Mouse (Mus musculus) midbrain, embryonic 16.5 days (tissue): Measurements from ENCODE around the gene Apof. TPM values are rescaled to one million over a fixed set of nuclear protein-coding genes. Genes with fewer than 3 reads are reported as not detected.

Experiments used
- ATAC-seq: fragments of 200-750 bp; cut with Nextera tagmentation; 2 replicates; pipeline ENCODE4 v1.8.0; 2017; ENCODE audit warnings: moderate TSS enrichment
- H3K27ac ChIP-seq: fragments of 300-500 bp; sonication (generic); 2 replicates; pipeline ENCODE4 v1.5.1; 2014; ENCODE audit warnings: mild to moderate bottlenecking, low read length, mixed read lengths
- H3K27me3 ChIP-seq: fragments of 300-500 bp; sonication (generic); 2 replicates; pipeline ENCODE4 v1.6.1; 2014; ENCODE audit warnings: low read depth, low read length, mixed read lengths; ENCODE audit not compliant: control insufficient read depth, insufficient read depth
- H3K36me3 ChIP-seq: fragments of 300-500 bp; sonication (generic); 2 replicates; pipeline ENCODE4 v1.6.1; 2014; ENCODE audit warnings: mild to moderate bottlenecking, low read length, moderate library complexity, mixed read lengths; ENCODE audit not compliant: control insufficient read depth, insufficient read depth
- H3K4me1 ChIP-seq: fragments of 300-500 bp; sonication (generic); 2 replicates; pipeline ENCODE4 v1.6.1; 2014; ENCODE audit warnings: mild to moderate bottlenecking, low read length, mixed read lengths; ENCODE audit not compliant: control insufficient read depth, insufficient read depth
- H3K4me2 ChIP-seq: fragments of 300-500 bp; sonication (generic); 2 replicates; pipeline ENCODE4 v1.6.1; 2014; ENCODE audit warnings: mild to moderate bottlenecking, low read length, mixed read lengths
- H3K4me3 ChIP-seq: fragments of 300-500 bp; sonication (generic); 2 replicates; pipeline ENCODE4 v1.5.1; 2014; ENCODE audit warnings: low read depth, mild to moderate bottlenecking, low read length, moderate library complexity, mixed read lengths
- H3K9ac ChIP-seq: fragments of 300-500 bp; sonication (generic); 2 replicates; pipeline ENCODE4 v1.6.1; 2014; ENCODE audit warnings: low read depth, low read length, mixed read lengths
- H3K9me3 ChIP-seq: fragments of 300-500 bp; sonication (generic); replicated peaks from 2 replicates; pipeline ENCODE4 v1.6.1; 2014; ENCODE audit warnings: mild to moderate bottlenecking, low read length, mixed read lengths; ENCODE audit not compliant: control insufficient read depth, poor library complexity, severe bottlenecking
- WGBS: fragments of 180-500 bp; shearing (Covaris S2); extraction: QIAGEN DNeasy Blood & Tissue Kit; methylation state at CpG from one replicate; pipeline ENCODE4 v1.1.7; 2014; 5-methylcytosine and 5-hydroxymethylcytosine counted together
- polyA plus RNA-seq: library from polyadenylated mRNA; unstranded; fragments of >200 nt; fragmentation: Nextera tagmentation; extraction: Ambion mirVana; gene quantifications from 2 replicates; pipeline ENCODE4 v1.2.1, GENCODE M21; 2015

Apof gene
- polyA plus RNA-seq, 1 experiment from 2014 or later, result not detected

DNA sequence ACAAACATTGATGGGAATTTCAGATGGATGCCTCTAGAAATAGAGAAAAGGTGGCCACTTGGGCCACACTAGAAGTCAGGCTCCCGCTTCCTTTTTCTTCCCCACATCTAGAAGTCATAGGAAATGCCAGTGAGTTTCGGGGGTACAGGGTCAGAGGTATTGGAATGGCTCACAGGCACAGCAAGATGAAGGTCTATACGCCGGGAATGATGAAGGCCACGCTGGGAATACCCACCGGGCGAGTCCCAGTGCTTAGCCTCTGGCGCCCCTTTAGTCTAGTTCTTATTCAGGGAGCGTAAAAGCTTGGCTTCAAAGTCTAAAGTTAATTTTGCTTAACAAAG is 34.3 kb downstream of the Apof start:
- ATAC-seq, result peak; percentile 55
- peak overlapping the region; percentile 64 for H3K4me2 ChIP-seq
- H3K36me3 ChIP-seq, result no peaks in the 10 kb centered on the region
- peak overlapping the region; percentile 53 for H3K4me3 ChIP-seq
- H3K27me3 ChIP-seq, result no peaks in the 10 kb centered on the region
- WGBS, result under 1% methylated on average over 9 of the region's 9 CpGs
- H3K9me3 ChIP-seq, result no peaks in the 10 kb centered on the region
- peak overlapping the region; percentile 68 for H3K9ac ChIP-seq
- H3K4me1 ChIP-seq, result peaks cover 13% of the 10 kb centered on the region
- H3K27ac ChIP-seq, result peak overlapping the region; percentile 93

DNA sequence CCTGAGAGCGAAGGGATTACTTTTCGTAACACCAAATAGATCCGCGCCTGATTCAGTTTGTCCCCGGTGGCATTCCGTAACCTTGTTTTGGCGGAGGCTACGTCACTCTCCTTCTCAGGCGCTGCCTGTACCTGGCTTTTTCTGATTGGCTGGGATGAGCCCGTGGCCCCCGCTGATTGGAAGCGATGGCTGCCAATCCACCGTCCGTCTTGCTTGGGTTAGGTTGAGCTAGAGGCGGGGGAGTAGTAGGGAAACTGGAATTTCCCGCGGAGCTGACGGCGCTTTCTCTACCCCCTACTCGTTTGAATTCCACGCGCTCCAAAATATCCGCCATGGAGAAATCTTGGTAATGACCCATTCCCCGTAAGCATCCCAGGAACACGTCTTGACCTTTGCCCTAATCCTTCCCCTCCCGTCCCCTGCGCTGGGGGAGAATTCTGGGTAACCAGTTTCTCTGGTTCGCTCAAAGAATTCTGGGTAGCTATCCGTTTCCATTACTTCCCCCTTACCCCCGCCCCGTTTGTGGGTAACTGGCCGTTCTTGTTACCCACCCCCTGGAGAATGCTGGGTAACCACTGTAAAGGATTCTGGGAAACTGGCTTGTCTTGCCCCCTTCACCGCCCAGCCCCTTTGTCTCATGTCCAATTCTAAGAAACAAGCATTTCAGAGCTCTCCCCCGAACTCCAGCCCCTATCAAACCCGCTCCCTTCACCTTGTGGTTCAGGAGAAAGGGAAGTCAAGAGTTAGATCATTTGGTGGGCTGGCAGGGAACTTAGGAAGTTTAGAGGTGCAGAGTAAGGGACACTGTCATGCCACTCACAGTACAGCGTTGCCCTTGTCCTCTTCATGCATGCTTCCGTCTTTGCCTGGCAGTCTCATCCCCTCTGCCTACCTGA is 34.9 kb downstream of the Apof start, which contains the start of gene Pan2:
Gene Pan2, plus strand, starts transcription at position 210 of the 896 bp plus-strand sequence.
- H3K4me3 ChIP-seq, result peak within 1 kb of the TSS; percentile 53
- peaks cover 13% of the 10 kb centered on the region for H3K4me1 ChIP-seq
- peak within 1 kb of the TSS; percentile 71 for H3K9ac ChIP-seq
- H3K9me3 ChIP-seq, result no peaks in the 10 kb centered on the region
- peak within 1 kb of the TSS; percentile 93 for H3K27ac ChIP-seq
- ATAC-seq, result peak; percentile 99
- WGBS, result 2% methylated on average over 37 of the region's 37 CpGs
- no peaks in the 10 kb centered on the region for H3K27me3 ChIP-seq
- peak within 1 kb of the TSS; percentile 71 for H3K4me2 ChIP-seq
- 0 out of 2 replicates have a peak, but pooled peaks cover 3% of the 10 kb centered on the region for H3K36me3 ChIP-seq

GRCm38 (mm10) chr10:128309654-128310053 is 41.2 kb downstream of the Apof start:
- H3K27me3 ChIP-seq, result no peaks in the 10 kb centered on the region
- no peak overlapping the region for H3K9ac ChIP-seq
- no peak for ATAC-seq
- H3K36me3 ChIP-seq, result peaks cover 18% of the 10 kb centered on the region
- 95% methylated on average over 7 of the region's 7 CpGs for WGBS
- no peaks in the 10 kb centered on the region; the same call in 1 of the 2 replicates for H3K4me1 ChIP-seq
- H3K9me3 ChIP-seq, result no peaks in the 10 kb centered on the region
- 0 out of 2 replicates have a peak overlapping the region, but pooled peaks have one; percentile 10 for H3K27ac ChIP-seq
- no peak overlapping the region for H3K4me2 ChIP-seq
- no peak overlapping the region for H3K4me3 ChIP-seq

- Histone ChIP-seq H3K36me3 (peaks cover 23% of the 10 kb centered on the region), H3K9me3 (no peaks in the 10 kb centered on the region), H3K4me3 (no peak overlapping the region), H3K27ac (0 out of 2 replicates have a peak overlapping the region, but pooled peaks have one; percentile 10), H3K9ac (no peak overlapping the region), H3K4me2 (no peak overlapping the region), H3K27me3 (no peaks in the 10 kb centered on the region), H3K4me1 (no peaks in the 10 kb centered on the region; the same call in 1 of the 2 replicates)
- no peak for ATAC-seq
- 58% methylated on average over 11 of the region's 11 CpGs for WGBS
Observed at GRCm38 (mm10) chr10:128310177-128310576, 41.7 kb downstream of the Apof start.

DNA sequence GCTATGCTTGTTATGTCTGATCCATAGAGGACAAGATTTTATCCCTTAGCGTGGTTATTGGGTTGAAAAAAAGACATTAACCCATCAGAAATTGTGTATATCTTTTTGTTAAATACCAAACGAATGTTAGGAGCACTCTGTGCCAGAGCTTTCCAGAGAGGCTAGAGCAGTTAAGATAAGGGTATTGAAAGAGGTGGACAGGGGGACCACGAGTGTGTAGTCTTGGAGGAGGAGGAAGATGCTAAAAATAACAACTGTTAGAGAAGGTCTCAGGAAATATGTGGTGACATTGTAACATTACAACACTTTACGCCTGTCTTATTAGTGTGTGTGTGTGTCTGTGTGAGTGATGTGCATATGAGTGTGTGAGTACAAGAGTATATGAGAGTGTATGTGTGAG is 42.4 kb downstream of the Apof start:
- H3K36me3 ChIP-seq, result peaks cover 27% of the 10 kb centered on the region

GRCm38 (mm10) chr10:128315578-128315977 is 47.1 kb downstream of the Apof start:
- H3K27me3 ChIP-seq, result no peaks in the 10 kb centered on the region
- no peak overlapping the region for H3K9ac ChIP-seq
- H3K36me3 ChIP-seq, result peaks cover 30% of the 10 kb centered on the region
- ATAC-seq, result no peak
- H3K27ac ChIP-seq, result no peak overlapping the region
- H3K4me3 ChIP-seq, result no peak overlapping the region
- H3K9me3 ChIP-seq, result no peaks in the 10 kb centered on the region
- no peaks in the 10 kb centered on the region; the same call in 1 of the 2 replicates for H3K4me1 ChIP-seq
- no peak overlapping the region for H3K4me2 ChIP-seq
- 93% methylated on average over 8 of the region's 8 CpGs for WGBS

More for the DNA sequence above, 42.4 kb downstream of the Apof start:
- no peak overlapping the region for H3K27ac ChIP-seq
- no peak for ATAC-seq
- H3K4me2 ChIP-seq, result no peak overlapping the region
- no peaks in the 10 kb centered on the region for H3K9me3 ChIP-seq
- no peak overlapping the region for H3K9ac ChIP-seq
- H3K4me1 ChIP-seq, result no peaks in the 10 kb centered on the region; the same call in 1 of the 2 replicates
- WGBS, result 87% methylated on average over 4 of the region's 4 CpGs
- no peaks in the 10 kb centered on the region for H3K27me3 ChIP-seq
- no peak overlapping the region for H3K4me3 ChIP-seq

Other genes starting within 250 kb of the Apof start
- 487 and 537 TPM in 2 replicates for gene Naca, start 233.1 kb upstream of the Apof start, polyA plus RNA-seq
- 387 and 407 TPM in 2 replicates for gene Ptges3, start 209.7 kb upstream of the Apof start, polyA plus RNA-seq
- gene Atp5b, start 185.4 kb upstream of the Apof start, polyA plus RNA-seq, result 2,034 and 2,090 TPM in 2 replicates
- gene Baz2a, start 177.1 kb upstream of the Apof start, polyA plus RNA-seq, result 7.4 and 8.5 TPM in 2 replicates
- 7.0 and 7.8 TPM in 2 replicates for gene Rbms2, start 88.4 kb upstream of the Apof start, polyA plus RNA-seq
- 1.1 and 1.7 TPM in 2 replicates for gene Gls2, start 74.2 kb upstream of the Apof start, polyA plus RNA-seq
- gene Spryd4, start 56.9 kb upstream of the Apof start, polyA plus RNA-seq, result 19.6 and 22.1 TPM in 2 replicates
- gene Mip, start 42.8 kb upstream of the Apof start, polyA plus RNA-seq, result 0.11 and 0.24 TPM in 2 replicates
- gene Timeless, start 36.6 kb upstream of the Apof start, polyA plus RNA-seq, result 15.6 and 16.1 TPM in 2 replicates
- 0.11 TPM in 1 of 2 replicates, not detected in the other for gene Apon, start 14.6 kb upstream of the Apof start, polyA plus RNA-seq
- 20.4 and 20.9 TPM in 2 replicates for gene Stat2, start 1.9 kb downstream of the Apof start, polyA plus RNA-seq
- 0.14 and 0.15 TPM in 2 replicates for gene Il23a, start 30.1 kb downstream of the Apof start, polyA plus RNA-seq
- gene Pan2, start 34.7 kb downstream of the Apof start, polyA plus RNA-seq, result 20.8 and 22.3 TPM in 2 replicates
- 185 and 191 TPM in 2 replicates for gene Cnpy2, start 53.8 kb downstream of the Apof start, polyA plus RNA-seq
- 247 and 265 TPM in 2 replicates for gene Cs, start 69.1 kb downstream of the Apof start, polyA plus RNA-seq
- gene Coq10a, start 100.3 kb downstream of the Apof start, polyA plus RNA-seq, result 36.8 and 40.3 TPM in 2 replicates
- gene Ankrd52, start 108.4 kb downstream of the Apof start, polyA plus RNA-seq, result 9.9 and 13.6 TPM in 2 replicates
- 0.10 TPM in 1 of 2 replicates, not detected in the other for gene Slc39a5, start 132.6 kb downstream of the Apof start, polyA plus RNA-seq
- gene Nabp2, start 142.8 kb downstream of the Apof start, polyA plus RNA-seq, result 141 and 150 TPM in 2 replicates
- 105 and 108 TPM in 2 replicates for gene Rnf41, start 143.0 kb downstream of the Apof start, polyA plus RNA-seq
- 185 and 195 TPM in 2 replicates for gene Smarcc2, start 190.6 kb downstream of the Apof start, polyA plus RNA-seq
- 852 and 855 TPM in 2 replicates for gene Myl6, start 225.5 kb downstream of the Apof start, polyA plus RNA-seq
- 5.3 and 6.4 TPM in 2 replicates for gene Myl6b, start 230.0 kb downstream of the Apof start, polyA plus RNA-seq